Mouse (Mus musculus) liver, embryonic 14.5 days (tissue): ENCODE measurements around the gene Dab2ip. TPM values are rescaled to one million over a fixed set of nuclear protein-coding genes. Genes with fewer than 3 reads are reported as not detected.

Experiments used
- ATAC-seq: fragments of 200-750 bp; cut with Nextera tagmentation; 2 replicates; pipeline ENCODE4 v1.8.0; 2017; ENCODE audit warnings: moderate number of reproducible peaks, mild to moderate bottlenecking, moderate library complexity; ENCODE audit not compliant: insufficient read depth
- DNase-seq, 3 experiments: peaks; one replicate each; pipeline ENCODE4 v3.0.0-alpha.2; 2012 to 2013; ENCODE audit warnings: low read depth in 3 of 3, low spot score in 3 of 3
- H3K27ac ChIP-seq: fragments of 300-500 bp; sonication (generic); 2 replicates; pipeline ENCODE4 v1.5.1; 2014; ENCODE audit warnings: moderate library complexity, mild to moderate bottlenecking, control low read depth, inconsistent platforms
- H3K27me3 ChIP-seq: fragments of 300-500 bp; sonication (generic); 2 replicates; pipeline ENCODE4 v1.6.1; 2014; ENCODE audit warnings: mild to moderate bottlenecking, low read length, moderate library complexity; ENCODE audit not compliant: control insufficient read depth, insufficient read depth
- H3K36me3 ChIP-seq: fragments of 300-500 bp; sonication (generic); replicated peaks from 2 replicates; pipeline ENCODE4 v1.6.1; 2014; ENCODE audit warnings: low read depth; ENCODE audit not compliant: control insufficient read depth, insufficient read depth
- H3K4me1 ChIP-seq, 2 experiments: fragments of 200-500 bp in 1 of 2; fragments of 300-500 bp in 1 of 2; sonication (generic) in 1 of 2; replicated peaks; 2 replicates each; pipeline ENCODE4 v1.6.1; 2012 to 2014; ENCODE audit warnings: antibody characterized with exemption in 1 of 2, inconsistent platforms in 1 of 2, low read length in 1 of 2; ENCODE audit not compliant: control insufficient read depth in 2 of 2, insufficient read depth in 2 of 2
- H3K4me2 ChIP-seq: fragments of 300-500 bp; sonication (generic); 2 replicates; pipeline ENCODE4 v1.6.1; 2014; ENCODE audit warnings: low read depth, mild to moderate bottlenecking, control low read depth, moderate library complexity
- H3K4me3 ChIP-seq, 2 experiments: fragments of 200-500 bp in 1 of 2; fragments of 300-500 bp in 1 of 2; sonication (generic) in 1 of 2; 2 replicates each; pipeline ENCODE4 v1.5.1; 2012 to 2014; ENCODE audit warnings: low read depth in 2 of 2, low read length in 2 of 2, mild to moderate bottlenecking in 2 of 2, control low read depth in 1 of 2, inconsistent platforms in 1 of 2, moderate library complexity in 1 of 2; ENCODE audit not compliant: insufficient read depth in 1 of 2
- H3K9ac ChIP-seq: fragments of 300-500 bp; sonication (generic); replicated peaks from 2 replicates; pipeline ENCODE4 v1.6.1; 2014; ENCODE audit warnings: mild to moderate bottlenecking, control low read depth, moderate library complexity
- H3K9me3 ChIP-seq: fragments of 300-500 bp; sonication (generic); 2 replicates; pipeline ENCODE4 v1.6.1; 2016; ENCODE audit warnings: low read length, mixed read lengths; ENCODE audit not compliant: control insufficient read depth
- CTCF ChIP-seq: IDR thresholded peaks from 2 replicates; pipeline ENCODE4 v1.5.1; 2016; ENCODE audit warnings: antibody characterized with exemption, low read depth, control low read depth
- EP300 ChIP-seq: IDR thresholded peaks from 2 replicates; pipeline ENCODE4 v1.6.1; 2016; ENCODE audit warnings: antibody characterized with exemption, low read depth
- WGBS: fragments of 180-500 bp; shearing (Covaris S2); extraction: QIAGEN DNeasy Blood & Tissue Kit; methylation state at CpG from one replicate; pipeline ENCODE4 v1.1.7; 2014; ENCODE audit not compliant: insufficient replicate concordance; 5-methylcytosine and 5-hydroxymethylcytosine counted together
- polyA plus RNA-seq, 2 experiments: library from polyadenylated mRNA; depleted of rRNA in 1 of 2; stranded (reverse) in 1 of 2; unstranded in 1 of 2; fragments of >200 nt; fragmentation: Nextera tagmentation in 1 of 2; extraction: Ambion mirVana in 1 of 2; gene quantifications; 2 replicates each; pipeline versions ENCODE4 v1.2.1 to v1.2.3; 2012 to 2014

Dab2ip gene
- polyA plus RNA-seq, 2 experiments: 3.2 to 4.0 TPM

- TF ChIP-seq CTCF (0 out of 2 replicates have a peak, but pooled peaks have one; percentile 15), EP300 (no peak)
- WGBS: 3% methylated on average over 63 of the region's 76 CpGs
- Histone ChIP-seq H3K4me2 (peak overlapping the region; percentile 45), H3K9ac (no peak overlapping the region), H3K4me3 (peak overlapping the region; percentile 15 to 40), H3K9me3 (no peaks in the 10 kb centered on the region), H3K36me3 (no peaks in the 10 kb centered on the region), H3K4me1 (no peaks in the 10 kb centered on the region), H3K27ac (no peak overlapping the region), H3K27me3 (peaks cover 39% of the 10 kb centered on the region)
- ATAC-seq: no peak; the same call in 1 of the 2 replicates
- DNase-seq: no peak
Observed at GRCm38 (mm10) chr2:35581501-35582340, 23.7 kb downstream of the Dab2ip start.

GRCm38 (mm10) chr2:35582341-35582941, 24.4 kb downstream of the Dab2ip start:
- Histone ChIP-seq H3K9me3 (no peaks in the 10 kb centered on the region), H3K27ac (no peak overlapping the region), H3K4me1 (no peaks in the 10 kb centered on the region), H3K4me2 (peak overlapping the region; percentile 45), H3K36me3 (no peaks in the 10 kb centered on the region), H3K4me3 (peak overlapping the region; percentile 39 to 40; a peak in 3 of 4 replicates), H3K27me3 (peaks cover 39% of the 10 kb centered on the region), H3K9ac (no peak overlapping the region)
- 2% methylated on average over 43 of the region's 46 CpGs for WGBS
- no peak for DNase-seq
- ATAC-seq: peak; percentile 62; the same call in 1 of the 2 replicates
- no peak for TF ChIP-seq EP300
- no peak for TF ChIP-seq CTCF

- H3K27me3 ChIP-seq: peaks cover 39% of the 10 kb centered on the region
- DNase-seq (no peak), ATAC-seq (no peak)
- no peaks in the 10 kb centered on the region for H3K4me1 ChIP-seq
- H3K27ac ChIP-seq: no peak overlapping the region
- no peaks in the 10 kb centered on the region for H3K36me3 ChIP-seq
- H3K4me2 ChIP-seq: no peak overlapping the region
- H3K9ac ChIP-seq: no peak overlapping the region
- 37% methylated on average over 5 of the region's 5 CpGs for WGBS
- no peak for TF ChIP-seq EP300
- no peak for TF ChIP-seq CTCF
- H3K4me3 ChIP-seq: no peak overlapping the region
- H3K9me3 ChIP-seq: no peaks in the 10 kb centered on the region
Observed at GRCm38 (mm10) chr2:35583406-35583805, 25.3 kb downstream of the Dab2ip start.

- no peak overlapping the region for H3K27ac ChIP-seq
- H3K4me3 ChIP-seq: no peak overlapping the region
- no peaks in the 10 kb centered on the region for H3K9me3 ChIP-seq
- DNase-seq (no peak), ATAC-seq (no peak)
- 60% methylated on average over 3 of the region's 3 CpGs for WGBS
- no peak overlapping the region for H3K4me2 ChIP-seq
- TF ChIP-seq CTCF: no peak
- TF ChIP-seq EP300: no peak
- no peaks in the 10 kb centered on the region for H3K4me1 ChIP-seq
- H3K36me3 ChIP-seq: no peaks in the 10 kb centered on the region
- no peak overlapping the region for H3K9ac ChIP-seq
- peaks cover 39% of the 10 kb centered on the region for H3K27me3 ChIP-seq
Observed at GRCm38 (mm10) chr2:35584011-35584410, 25.9 kb downstream of the Dab2ip start.

GRCm38 (mm10) chr2:35588368-35588767, 30.3 kb downstream of the Dab2ip start:
- Histone ChIP-seq H3K36me3 (no peaks in the 10 kb centered on the region), H3K27me3 (peaks cover 10% of the 10 kb centered on the region), H3K27ac (no peak overlapping the region), H3K4me3 (no peak overlapping the region), H3K4me1 (no peaks in the 10 kb centered on the region), H3K9me3 (no peaks in the 10 kb centered on the region), H3K4me2 (no peak overlapping the region), H3K9ac (no peak overlapping the region)
- ATAC-seq: no peak
- no peak for TF ChIP-seq CTCF
- TF ChIP-seq EP300: no peak
- no peak for DNase-seq
- WGBS: 22% methylated on average over 9 of the region's 9 CpGs
